Mouse (Mus musculus): ENCODE data around the gene Fanca. TPM values are rescaled to one million over a fixed set of nuclear protein-coding genes. Genes with fewer than 3 reads are reported as not detected.

Gene Fanca
- polyA plus RNA-seq, 1 experiment from 2014 or later, result 5.4 TPM

DNA sequence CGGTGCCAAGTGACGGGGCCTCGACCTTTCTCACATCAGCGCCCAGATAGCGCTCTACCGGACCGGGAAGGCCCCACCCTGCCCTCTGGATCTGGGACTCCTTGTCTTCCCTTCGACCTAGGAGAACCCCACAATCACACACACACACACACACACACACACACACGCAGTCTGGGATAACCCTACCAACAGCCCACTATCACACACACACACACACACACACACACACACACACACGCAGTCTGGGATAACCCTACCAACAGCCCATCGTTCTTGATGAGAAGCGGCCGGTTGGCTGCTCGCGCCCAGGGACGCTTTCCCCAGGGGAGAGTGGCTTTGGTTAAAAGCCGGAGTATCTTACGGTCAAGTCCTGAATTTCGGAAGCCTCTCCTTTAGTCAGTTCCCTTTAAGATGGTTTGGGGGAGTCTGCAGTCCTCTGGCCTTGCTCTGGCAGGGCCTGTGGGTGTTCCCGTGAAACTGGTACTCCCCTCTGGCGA, 14.8 kb upstream of the Fanca start:
- peak overlapping the region; percentile 88 for H3K4me3 ChIP-seq (ENCODE audit: low read depth, low read length)
- no peaks in the 10 kb centered on the region for H3K9me3 ChIP-seq (replicated peaks; ENCODE audit: control insufficient read depth, low read length, poor library complexity, severe bottlenecking)
- H3K9ac ChIP-seq (ENCODE audit: low read depth, low read length), result peak overlapping the region; percentile 94
- peaks cover 24% of the 10 kb centered on the region for H3K4me1 ChIP-seq (ENCODE audit: control insufficient read depth, insufficient read depth, low read length)
- H3K36me3 ChIP-seq (ENCODE audit: control insufficient read depth, insufficient read depth, low read length), result no peaks in the 10 kb centered on the region
- peak overlapping the region; percentile 95 for H3K27ac ChIP-seq (ENCODE audit: low read length)
- 3% methylated on average over 18 of the region's 21 CpGs for WGBS
- no peaks in the 10 kb centered on the region for H3K27me3 ChIP-seq (ENCODE audit: control insufficient read depth, insufficient read depth, low read depth, low read length)
- peak overlapping the region; percentile 83 for H3K4me2 ChIP-seq (ENCODE audit: low read length)
- ATAC-seq, result peak; percentile 36

DNA sequence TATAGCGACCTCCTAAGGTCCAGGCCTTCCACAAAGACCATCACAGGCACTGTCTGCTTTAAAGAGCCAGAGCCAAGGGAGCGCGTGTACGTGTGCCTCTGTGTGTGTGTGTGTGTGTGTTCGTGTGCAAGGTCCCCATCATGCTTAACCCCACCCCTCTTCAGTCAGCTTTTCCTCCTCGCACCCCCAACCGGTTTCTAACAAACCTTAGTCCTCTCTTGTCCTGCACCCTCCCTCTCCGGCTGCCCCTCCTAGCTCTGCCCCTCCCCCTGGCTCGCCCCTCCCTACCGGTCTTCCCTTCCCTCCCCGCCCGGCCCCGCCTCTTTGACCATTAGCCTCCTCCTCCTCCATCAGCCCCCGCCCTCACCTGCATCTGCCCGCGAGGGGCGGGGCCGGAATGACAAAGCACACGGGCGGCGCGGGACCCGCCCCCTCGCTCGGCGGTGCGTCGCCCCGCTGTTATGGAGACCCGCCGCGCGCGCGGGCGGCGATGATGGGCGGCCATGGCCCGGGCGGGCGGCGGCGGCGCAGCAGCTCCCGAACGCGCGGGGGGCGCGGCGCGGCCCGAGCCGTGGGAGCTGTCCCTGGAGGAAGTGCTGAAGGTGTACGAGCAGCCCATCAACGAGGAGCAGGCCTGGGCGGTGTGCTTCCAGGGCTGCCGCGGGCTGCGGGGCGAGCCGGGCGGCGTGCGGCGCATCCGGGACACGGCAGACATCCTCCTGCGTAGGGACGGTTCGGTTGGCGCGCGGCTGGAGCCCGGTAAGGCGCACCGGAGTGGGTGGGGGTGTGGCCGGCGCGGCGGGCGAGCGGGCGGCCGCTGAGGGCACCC, 14.1 kb upstream of the Fanca start, which contains the start of gene Spire2:
Spire2 (plus strand) TSS at position 452 of the 829 bp plus-strand sequence.
- Histone ChIP-seq H3K9me3 (replicated peaks; ENCODE audit: control insufficient read depth, low read length, poor library complexity, severe bottlenecking) (no peaks in the 10 kb centered on the region), H3K4me3 (ENCODE audit: low read depth, low read length) (peak within 1 kb of the TSS; percentile 88), H3K36me3 (ENCODE audit: control insufficient read depth, insufficient read depth, low read length) (no peaks in the 10 kb centered on the region), H3K4me1 (ENCODE audit: control insufficient read depth, insufficient read depth, low read length) (peaks cover 24% of the 10 kb centered on the region), H3K27ac (ENCODE audit: low read length) (peak within 1 kb of the TSS; percentile 95), H3K9ac (ENCODE audit: low read depth, low read length) (peak within 1 kb of the TSS; percentile 94), H3K4me2 (ENCODE audit: low read length) (peak within 1 kb of the TSS; percentile 83), H3K27me3 (ENCODE audit: control insufficient read depth, insufficient read depth, low read depth, low read length) (no peaks in the 10 kb centered on the region)
- peak; percentile 90 for ATAC-seq
- WGBS, result under 1% methylated on average over 65 of the region's 85 CpGs

DNA sequence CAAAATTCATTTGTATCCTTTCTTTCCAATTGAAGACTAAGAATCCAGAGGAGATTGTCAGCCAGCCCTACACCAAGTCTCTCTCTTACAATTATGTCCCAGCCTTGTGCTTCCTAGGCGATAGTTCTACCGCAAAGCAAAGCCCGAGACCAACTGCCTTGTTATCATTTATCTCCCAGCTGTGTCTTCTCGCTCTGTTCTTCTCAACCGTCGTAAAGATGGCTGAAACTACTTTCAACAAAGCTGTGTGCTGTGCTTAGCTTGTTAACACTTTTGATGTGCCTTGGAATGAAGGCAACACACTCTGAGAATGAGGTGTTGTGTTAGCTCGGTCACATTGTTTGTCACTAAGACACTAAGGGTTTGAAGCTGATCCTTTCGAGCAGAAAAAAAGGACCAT, 13.4 kb upstream of the Fanca start:
- H3K4me3 ChIP-seq (ENCODE audit: low read depth, low read length), result peak overlapping the region; percentile 88
- peak overlapping the region; percentile 83 for H3K4me2 ChIP-seq (ENCODE audit: low read length)
- peak; percentile 10 for ATAC-seq
- peaks cover 24% of the 10 kb centered on the region for H3K4me1 ChIP-seq (ENCODE audit: control insufficient read depth, insufficient read depth, low read length)
- H3K9me3 ChIP-seq (replicated peaks; ENCODE audit: control insufficient read depth, low read length, poor library complexity, severe bottlenecking), result no peaks in the 10 kb centered on the region
- peak overlapping the region; percentile 94 for H3K9ac ChIP-seq (ENCODE audit: low read depth, low read length)
- H3K27ac ChIP-seq (ENCODE audit: low read length), result peak overlapping the region; percentile 95
- 18% methylated on average over 8 of the region's 8 CpGs for WGBS
- no peaks in the 10 kb centered on the region for H3K27me3 ChIP-seq (ENCODE audit: control insufficient read depth, insufficient read depth, low read depth, low read length)
- H3K36me3 ChIP-seq (ENCODE audit: control insufficient read depth, insufficient read depth, low read length), result no peaks in the 10 kb centered on the region

DNA sequence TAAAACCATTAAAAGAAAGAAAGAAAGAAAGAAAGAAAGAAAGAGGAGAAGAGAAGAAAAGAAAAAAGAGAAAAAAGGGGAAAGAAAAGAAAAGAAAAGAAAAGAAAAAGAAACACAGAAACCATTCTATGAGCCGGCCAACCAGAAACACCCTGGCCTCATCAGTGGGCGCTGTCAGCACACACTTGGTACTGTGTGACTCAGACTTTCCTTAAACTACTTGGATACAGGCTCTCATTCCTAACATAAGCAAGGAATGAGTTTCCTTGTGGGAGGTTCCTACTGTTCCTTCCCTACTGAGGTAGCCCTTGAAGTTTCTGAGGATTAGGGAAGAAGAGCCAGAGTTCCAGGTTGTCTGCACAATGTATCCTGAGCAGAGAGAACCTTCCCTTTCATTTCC, 12.9 kb upstream of the Fanca start:
- ATAC-seq, result no peak
- Histone ChIP-seq H3K9me3 (replicated peaks; ENCODE audit: control insufficient read depth, low read length, poor library complexity, severe bottlenecking) (no peaks in the 10 kb centered on the region), H3K4me1 (ENCODE audit: control insufficient read depth, insufficient read depth, low read length) (peaks cover 24% of the 10 kb centered on the region), H3K9ac (ENCODE audit: low read depth, low read length) (peak overlapping the region; percentile 94; the same call in 1 of the 2 replicates), H3K27me3 (ENCODE audit: control insufficient read depth, insufficient read depth, low read depth, low read length) (no peaks in the 10 kb centered on the region), H3K4me3 (ENCODE audit: low read depth, low read length) (peak overlapping the region; percentile 88), H3K4me2 (ENCODE audit: low read length) (peak overlapping the region; percentile 83), H3K36me3 (ENCODE audit: control insufficient read depth, insufficient read depth, low read length) (no peaks in the 10 kb centered on the region), H3K27ac (ENCODE audit: low read length) (peak overlapping the region; percentile 95)
- 90% methylated on average over 2 of the region's 2 CpGs for WGBS

DNA sequence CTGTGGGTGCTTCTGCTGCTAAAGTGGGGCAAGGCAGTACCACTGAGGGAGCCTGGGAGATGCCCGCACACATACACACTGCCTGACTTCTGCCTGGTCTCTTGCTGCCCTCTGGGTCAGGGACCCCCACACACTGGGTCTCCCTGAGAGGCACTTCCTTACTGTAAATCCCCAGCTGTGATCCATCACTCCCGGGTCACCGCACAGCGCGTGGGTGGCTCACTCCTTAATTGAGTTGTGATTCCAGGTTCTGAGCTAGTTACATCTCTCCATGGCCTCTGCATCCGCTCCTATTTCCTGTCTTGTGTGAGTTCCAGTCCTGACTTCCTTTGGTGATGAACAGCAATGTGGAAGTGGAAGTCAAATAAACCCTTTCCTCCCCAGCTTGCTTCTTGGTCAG, 12.3 kb upstream of the Fanca start:
- ATAC-seq, result no peak
- no peak overlapping the region for H3K9ac ChIP-seq (ENCODE audit: low read depth, low read length)
- no peak overlapping the region for H3K27ac ChIP-seq (ENCODE audit: low read length)
- H3K9me3 ChIP-seq (replicated peaks; ENCODE audit: control insufficient read depth, low read length, poor library complexity, severe bottlenecking), result no peaks in the 10 kb centered on the region
- no peaks in the 10 kb centered on the region for H3K36me3 ChIP-seq (ENCODE audit: control insufficient read depth, insufficient read depth, low read length)
- H3K4me2 ChIP-seq (ENCODE audit: low read length), result no peak overlapping the region
- H3K4me1 ChIP-seq (ENCODE audit: control insufficient read depth, insufficient read depth, low read length), result peaks cover 23% of the 10 kb centered on the region
- 85% methylated on average over 6 of the region's 6 CpGs for WGBS
- H3K27me3 ChIP-seq (ENCODE audit: control insufficient read depth, insufficient read depth, low read depth, low read length), result no peaks in the 10 kb centered on the region
- no peak overlapping the region for H3K4me3 ChIP-seq (ENCODE audit: low read depth, low read length)

DNA sequence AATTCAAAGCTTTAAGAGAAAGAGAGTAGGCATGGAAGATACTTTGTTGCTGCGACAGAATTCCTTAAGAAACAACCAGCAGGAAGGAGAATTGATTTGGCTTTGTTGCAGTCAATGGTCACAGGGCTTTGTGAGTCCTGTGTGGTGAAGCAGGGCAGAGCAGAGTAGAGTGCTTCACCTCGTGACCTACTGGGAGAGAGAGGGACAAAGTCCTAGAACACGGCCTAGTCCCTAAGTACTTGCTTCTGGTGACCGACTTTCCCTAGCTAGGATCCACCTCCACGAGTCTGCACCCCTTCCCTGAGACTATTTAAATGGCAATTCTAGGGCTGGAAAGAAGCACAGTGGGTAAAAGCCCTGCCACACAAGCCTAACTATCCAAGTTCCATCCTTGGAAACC, 11.6 kb upstream of the Fanca start:
- WGBS, result 65% methylated on average over 5 of the region's 5 CpGs
- H3K27ac ChIP-seq (ENCODE audit: low read length), result no peak overlapping the region
- no peaks in the 10 kb centered on the region for H3K27me3 ChIP-seq (ENCODE audit: control insufficient read depth, insufficient read depth, low read depth, low read length)
- H3K9ac ChIP-seq (ENCODE audit: low read depth, low read length), result no peak overlapping the region
- no peak overlapping the region for H3K4me2 ChIP-seq (ENCODE audit: low read length)
- ATAC-seq, result no peak
- no peak overlapping the region for H3K4me3 ChIP-seq (ENCODE audit: low read depth, low read length)
- H3K4me1 ChIP-seq (ENCODE audit: control insufficient read depth, insufficient read depth, low read length), result peaks cover 17% of the 10 kb centered on the region
- H3K36me3 ChIP-seq (ENCODE audit: control insufficient read depth, insufficient read depth, low read length), result no peaks in the 10 kb centered on the region
- no peaks in the 10 kb centered on the region for H3K9me3 ChIP-seq (replicated peaks; ENCODE audit: control insufficient read depth, low read length, poor library complexity, severe bottlenecking)

DNA sequence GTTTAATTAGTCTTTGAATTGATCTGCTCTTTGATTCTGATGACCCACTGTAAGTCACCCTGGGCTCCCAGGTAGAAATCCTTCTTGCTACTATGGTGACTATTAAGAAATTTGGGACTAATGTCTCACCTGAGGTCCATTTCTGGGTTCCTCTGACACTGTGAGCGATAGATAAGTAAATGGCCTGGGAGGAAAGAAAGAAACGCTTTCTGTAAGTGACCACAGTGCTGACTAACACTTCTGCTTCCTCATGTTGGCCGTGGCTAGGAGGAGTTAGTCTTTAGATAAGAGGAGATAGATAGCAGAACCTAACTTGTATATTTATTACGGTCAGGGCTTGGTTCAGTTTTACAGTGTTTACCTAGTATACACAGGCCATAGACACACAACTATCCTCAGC, 11.0 kb upstream of the Fanca start:
- no peaks in the 10 kb centered on the region for H3K27me3 ChIP-seq (ENCODE audit: control insufficient read depth, insufficient read depth, low read depth, low read length)
- H3K4me1 ChIP-seq (ENCODE audit: control insufficient read depth, insufficient read depth, low read length), result peaks cover 11% of the 10 kb centered on the region
- no peak overlapping the region for H3K27ac ChIP-seq (ENCODE audit: low read length)
- WGBS, result 90% methylated on average over 4 of the region's 4 CpGs
- H3K36me3 ChIP-seq (ENCODE audit: control insufficient read depth, insufficient read depth, low read length), result no peaks in the 10 kb centered on the region
- no peak overlapping the region for H3K4me2 ChIP-seq (ENCODE audit: low read length)
- no peak for ATAC-seq
- H3K4me3 ChIP-seq (ENCODE audit: low read depth, low read length), result no peak overlapping the region
- no peaks in the 10 kb centered on the region for H3K9me3 ChIP-seq (replicated peaks; ENCODE audit: control insufficient read depth, low read length, poor library complexity, severe bottlenecking)
- H3K9ac ChIP-seq (ENCODE audit: low read depth, low read length), result no peak overlapping the region

DNA sequence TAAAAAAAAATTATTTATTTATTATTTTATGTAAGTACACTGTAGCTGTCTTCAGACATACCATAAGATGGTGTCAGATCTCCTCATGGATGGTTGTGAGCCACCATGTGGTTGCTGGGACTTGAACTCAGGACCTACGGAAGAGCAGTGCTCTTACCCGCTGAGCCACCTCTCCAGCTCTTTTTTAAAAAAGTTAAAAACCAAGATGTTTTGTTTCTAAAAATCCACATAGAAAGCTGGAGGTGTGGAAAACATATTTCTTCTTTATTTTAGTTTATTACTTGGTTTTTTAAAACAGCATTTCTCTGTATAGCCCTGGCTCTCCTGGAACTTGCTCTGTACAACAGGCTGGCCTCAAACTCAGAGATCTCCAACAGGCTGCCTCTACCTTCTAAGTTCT, 10.2 kb upstream of the Fanca start:
- Histone ChIP-seq H3K4me3 (ENCODE audit: low read depth, low read length) (no peak overlapping the region), H3K27me3 (ENCODE audit: control insufficient read depth, insufficient read depth, low read depth, low read length) (no peaks in the 10 kb centered on the region), H3K27ac (ENCODE audit: low read length) (no peak overlapping the region), H3K4me1 (ENCODE audit: control insufficient read depth, insufficient read depth, low read length) (peaks cover 3% of the 10 kb centered on the region), H3K4me2 (ENCODE audit: low read length) (no peak overlapping the region), H3K9ac (ENCODE audit: low read depth, low read length) (no peak overlapping the region), H3K36me3 (ENCODE audit: control insufficient read depth, insufficient read depth, low read length) (no peaks in the 10 kb centered on the region), H3K9me3 (replicated peaks; ENCODE audit: control insufficient read depth, low read length, poor library complexity, severe bottlenecking) (no peaks in the 10 kb centered on the region)
- WGBS, result 96% methylated on average over 2 of the region's 2 CpGs
- ATAC-seq, result no peak

DNA sequence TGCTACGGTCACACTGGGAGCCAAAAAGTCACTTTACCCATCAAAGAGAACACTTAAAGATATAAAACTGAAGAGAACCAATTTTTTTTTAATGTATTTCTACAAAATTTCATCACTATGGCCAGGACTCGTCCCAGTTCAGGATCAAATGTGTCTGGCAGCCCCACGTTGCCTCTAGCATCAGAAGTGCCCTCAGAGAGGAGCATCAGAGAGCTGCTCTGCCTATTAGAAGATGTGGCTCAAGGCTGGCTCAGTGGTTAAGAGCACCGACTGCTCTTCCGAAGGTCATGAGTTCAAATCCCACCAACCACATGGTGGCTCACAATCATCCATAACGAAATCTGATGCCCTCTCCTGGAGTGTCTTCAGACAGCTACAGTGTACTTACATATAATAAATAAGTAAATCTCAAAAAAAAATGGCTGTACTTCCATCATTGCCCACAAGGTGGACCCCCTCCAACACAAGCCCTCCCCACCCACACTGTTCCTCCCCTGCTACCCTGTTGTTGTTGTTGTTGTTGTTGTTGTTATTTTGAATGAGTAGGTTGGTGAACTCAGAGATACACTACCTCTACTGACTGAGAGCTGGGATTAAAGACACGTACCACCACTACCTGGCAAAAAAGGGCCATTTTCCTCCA, 1.3 kb upstream of the Fanca start:
- Histone ChIP-seq H3K4me2 (ENCODE audit: low read length) (no peak overlapping the region), H3K27ac (ENCODE audit: low read length) (no peak overlapping the region), H3K9ac (ENCODE audit: low read depth, low read length) (no peak overlapping the region), H3K4me3 (ENCODE audit: low read depth, low read length) (no peak overlapping the region), H3K4me1 (ENCODE audit: control insufficient read depth, insufficient read depth, low read length) (peaks cover 7% of the 10 kb centered on the region), H3K9me3 (replicated peaks; ENCODE audit: control insufficient read depth, low read length, poor library complexity, severe bottlenecking) (no peaks in the 10 kb centered on the region), H3K27me3 (ENCODE audit: control insufficient read depth, insufficient read depth, low read depth, low read length) (no peaks in the 10 kb centered on the region), H3K36me3 (ENCODE audit: control insufficient read depth, insufficient read depth, low read length) (no peaks in the 10 kb centered on the region)
- peak; percentile 22; the same call in 1 of the 2 replicates for ATAC-seq
- 35% methylated on average over 7 of the region's 7 CpGs for WGBS

Data from midbrain, embryonic 16.5 days (tissue).